Mouse (Mus musculus) midbrain, embryonic 11.5 days (tissue): ENCODE results near the gene Foxp1. TPM values are rescaled to one million over a fixed set of nuclear protein-coding genes. Genes with fewer than 3 reads are reported as not detected.

Experiments used
- ATAC-seq: fragments of 200-750 bp; cut with Nextera tagmentation; 2 replicates; pipeline ENCODE4 v1.8.0; 2017; ENCODE audit warnings: moderate TSS enrichment, moderate library complexity; ENCODE audit not compliant: low FRiP score
- DNase-seq: peaks from one replicate; pipeline ENCODE4 v3.0.0; 2015; ENCODE audit warnings: low spot score; ENCODE audit errors: missing footprints
- H3K27ac ChIP-seq: fragments of 300-500 bp; sonication (generic); 2 replicates; pipeline ENCODE4 v1.5.1; 2014; ENCODE audit warnings: low read depth, low read length
- H3K27me3 ChIP-seq: fragments of 300-500 bp; sonication (generic); 2 replicates; pipeline ENCODE4 v1.6.1; 2014; ENCODE audit warnings: mild to moderate bottlenecking, low read length, moderate library complexity, mixed read lengths; ENCODE audit not compliant: control insufficient read depth, insufficient read depth
- H3K36me3 ChIP-seq: fragments of 300-500 bp; sonication (generic); 2 replicates; pipeline ENCODE4 v1.6.1; 2014; ENCODE audit warnings: mild to moderate bottlenecking, low read length, moderate library complexity, mixed read lengths; ENCODE audit not compliant: control insufficient read depth, insufficient read depth
- H3K4me1 ChIP-seq: fragments of 300-500 bp; sonication (generic); 2 replicates; pipeline ENCODE4 v1.6.1; 2014; ENCODE audit warnings: low read length; ENCODE audit not compliant: control insufficient read depth, insufficient read depth
- H3K4me2 ChIP-seq: fragments of 300-500 bp; sonication (generic); 2 replicates; pipeline ENCODE4 v1.6.1; 2014; ENCODE audit warnings: mild to moderate bottlenecking, moderate library complexity
- H3K4me3 ChIP-seq: fragments of 300-500 bp; sonication (generic); 2 replicates; pipeline ENCODE4 v1.5.1; 2014; ENCODE audit warnings: low read depth, low read length
- H3K9ac ChIP-seq: fragments of 300-500 bp; sonication (generic); 2 replicates; pipeline ENCODE4 v1.6.1; 2014; ENCODE audit warnings: low read length
- H3K9me3 ChIP-seq: fragments of 300-500 bp; sonication (generic); 2 replicates; pipeline ENCODE4 v1.6.1; 2016; ENCODE audit warnings: low read length; ENCODE audit not compliant: control insufficient read depth
- WGBS: fragments of 180-500 bp; shearing (Covaris S2); extraction: QIAGEN DNeasy Blood & Tissue Kit; methylation state at CpG from one replicate; pipeline ENCODE4 v1.1.7; 2014; 5-methylcytosine and 5-hydroxymethylcytosine counted together
- polyA plus RNA-seq: library from polyadenylated mRNA; unstranded; fragments of >200 nt; fragmentation: Nextera tagmentation; extraction: Ambion mirVana; gene quantifications from 2 replicates; pipeline ENCODE4 v1.2.1, GENCODE M21; 2014

Foxp1 gene
- polyA plus RNA-seq, 1 experiment from 2014 or later, result 86.2 TPM

DNA sequence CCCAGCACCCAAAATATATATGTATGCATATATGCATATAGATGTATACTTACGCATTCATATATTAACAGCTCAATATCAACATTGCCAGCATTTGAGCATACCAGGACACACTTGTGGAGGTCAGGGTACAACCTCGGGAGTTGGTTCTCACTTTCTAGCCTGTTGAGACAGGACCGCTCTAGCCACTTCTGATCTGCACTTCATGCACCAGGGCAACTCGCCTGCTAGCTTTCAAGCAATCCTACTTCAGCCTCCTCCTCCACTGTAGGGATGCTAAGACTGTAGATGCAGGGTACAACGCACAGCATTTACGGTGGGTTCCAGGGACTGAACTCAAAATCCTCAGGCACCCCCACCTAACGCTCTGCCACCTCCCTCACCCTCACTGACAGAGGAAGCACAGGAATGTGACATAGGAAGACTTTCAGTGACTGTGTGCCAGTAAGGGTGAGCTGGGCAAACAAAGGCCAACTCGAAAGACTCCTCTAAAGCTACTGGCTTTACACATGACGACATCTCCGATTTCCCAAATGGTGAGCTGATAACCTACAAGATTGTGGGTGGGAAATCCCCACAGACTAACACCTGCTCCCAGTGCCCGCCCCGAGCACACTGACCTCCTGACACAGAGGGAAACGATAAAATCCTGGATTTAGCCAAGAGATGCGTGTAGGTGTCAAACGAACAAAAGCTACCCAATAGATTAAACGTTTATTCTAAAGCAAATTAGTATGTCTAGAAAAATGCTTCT is 93.0 kb downstream of the Foxp1 start:
- WGBS, result 80% methylated on average over 16 of the region's 16 CpGs
- H3K27ac ChIP-seq, result no peak overlapping the region
- no peak overlapping the region for H3K4me2 ChIP-seq
- H3K27me3 ChIP-seq, result no peaks in the 10 kb centered on the region
- H3K4me3 ChIP-seq, result no peak overlapping the region
- DNase-seq (no peak), ATAC-seq (no peak)
- H3K36me3 ChIP-seq, result no peaks in the 10 kb centered on the region
- no peak overlapping the region for H3K9ac ChIP-seq
- H3K9me3 ChIP-seq, result no peaks in the 10 kb centered on the region
- H3K4me1 ChIP-seq, result no peaks in the 10 kb centered on the region

DNA sequence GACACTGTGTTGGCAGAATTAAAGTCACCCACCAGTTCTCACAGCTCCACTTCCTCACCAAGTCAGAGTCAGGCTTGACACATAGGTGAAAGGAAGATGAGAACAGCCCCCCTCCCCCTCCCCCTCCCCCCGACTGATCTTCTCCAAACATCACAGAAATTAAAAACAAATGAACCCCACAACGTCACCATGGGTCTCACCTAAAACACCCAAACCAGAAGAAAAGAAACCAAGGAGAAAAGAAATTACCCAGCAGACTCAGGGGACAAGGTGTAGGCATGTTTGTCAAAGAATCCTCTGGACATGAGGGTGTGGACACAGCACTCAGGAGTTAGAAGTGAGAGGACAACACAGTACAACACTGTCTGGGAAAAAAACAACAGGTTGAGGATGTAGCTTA is 93.6 kb downstream of the Foxp1 start:
- ATAC-seq (no peak), DNase-seq (no peak)
- Histone ChIP-seq H3K9me3 (no peaks in the 10 kb centered on the region), H3K4me3 (no peak overlapping the region), H3K27me3 (no peaks in the 10 kb centered on the region), H3K36me3 (no peaks in the 10 kb centered on the region), H3K9ac (no peak overlapping the region), H3K4me1 (no peaks in the 10 kb centered on the region), H3K4me2 (no peak overlapping the region), H3K27ac (no peak overlapping the region)
- 81% methylated on average over 2 of the region's 2 CpGs for WGBS

DNA sequence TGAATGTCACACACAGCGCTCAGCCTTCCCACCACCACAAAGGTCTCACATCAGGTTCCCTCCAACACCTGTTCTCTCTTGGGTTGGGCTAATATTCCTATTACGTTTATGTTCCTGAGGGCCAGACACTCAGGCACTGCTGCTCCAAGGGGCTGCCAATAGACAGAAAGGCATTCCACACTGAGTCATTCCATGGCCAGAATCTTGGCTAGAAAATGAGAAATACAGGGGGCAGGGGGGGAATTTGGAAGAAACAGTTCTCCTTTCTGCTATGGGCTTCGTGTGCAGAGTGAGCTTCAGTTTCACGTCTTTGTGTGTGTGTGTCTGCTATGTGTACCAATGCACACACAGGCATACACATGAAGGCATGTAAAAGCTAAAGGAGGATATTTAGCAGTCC is 95.2 kb downstream of the Foxp1 start:
- Histone ChIP-seq H3K27me3 (no peaks in the 10 kb centered on the region), H3K9me3 (no peaks in the 10 kb centered on the region), H3K36me3 (no peaks in the 10 kb centered on the region), H3K4me2 (no peak overlapping the region), H3K4me3 (no peak overlapping the region), H3K27ac (no peak overlapping the region), H3K4me1 (no peaks in the 10 kb centered on the region), H3K9ac (no peak overlapping the region)
- ATAC-seq (no peak), DNase-seq (no peak)
- 82% methylated on average over 4 of the region's 4 CpGs for WGBS

DNA sequence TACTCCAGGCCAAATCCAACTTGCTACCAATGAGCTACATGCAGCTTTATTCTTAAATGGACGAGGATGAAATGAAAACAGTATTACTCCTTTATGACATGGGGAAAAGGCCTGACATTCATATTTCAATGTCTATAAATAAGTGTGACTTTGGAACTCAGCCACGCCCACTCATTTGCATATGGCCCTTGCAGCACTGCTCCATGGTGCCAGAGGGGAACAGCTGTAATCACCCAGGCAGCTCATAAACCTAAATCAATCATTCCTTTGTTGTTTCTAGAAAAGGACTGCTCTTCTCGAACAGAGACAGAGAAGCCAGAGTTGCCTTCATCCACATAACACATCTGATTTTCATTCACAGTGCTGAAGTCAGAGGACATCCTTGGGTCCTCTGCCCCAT is 97.5 kb downstream of the Foxp1 start:
- H3K4me2 ChIP-seq, result no peak overlapping the region
- no peak for DNase-seq
- WGBS, result 68% methylated on average over 3 of the region's 3 CpGs

DNA sequence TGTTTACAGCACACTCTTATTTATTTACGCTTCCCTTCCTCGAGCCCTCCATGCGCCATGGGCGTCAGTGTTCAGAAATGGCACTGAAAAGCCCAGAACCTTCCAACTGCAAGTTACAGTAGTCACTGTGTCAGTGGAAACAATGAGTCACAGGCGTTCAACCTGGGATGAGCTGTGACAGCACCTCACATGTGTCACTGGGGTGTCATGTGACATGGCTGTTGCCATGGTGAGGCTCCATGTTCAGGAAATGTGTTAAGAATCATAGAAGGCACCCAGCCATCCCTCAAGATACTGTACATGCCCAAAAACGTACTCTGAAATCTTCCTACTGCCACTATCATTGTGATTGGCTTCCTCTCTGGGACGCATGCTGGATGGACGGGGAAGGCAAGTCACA is 101.9 kb downstream of the Foxp1 start:
- DNase-seq, result no peak
- H3K4me3 ChIP-seq, result no peak overlapping the region
- H3K4me1 ChIP-seq, result no peaks in the 10 kb centered on the region
- H3K27me3 ChIP-seq, result no peaks in the 10 kb centered on the region
- H3K27ac ChIP-seq, result no peak overlapping the region
- ATAC-seq, result no peak
- no peak overlapping the region for H3K9ac ChIP-seq
- 92% methylated on average over 8 of the region's 8 CpGs for WGBS
- no peak overlapping the region for H3K4me2 ChIP-seq
- no peaks in the 10 kb centered on the region; the same call in 1 of the 2 replicates for H3K36me3 ChIP-seq
- H3K9me3 ChIP-seq, result no peaks in the 10 kb centered on the region

More for the DNA sequence above, 97.5 kb downstream of the Foxp1 start:
- Histone ChIP-seq H3K27ac (no peak overlapping the region), H3K4me3 (no peak overlapping the region), H3K4me1 (no peaks in the 10 kb centered on the region), H3K27me3 (no peaks in the 10 kb centered on the region), H3K9me3 (no peaks in the 10 kb centered on the region), H3K36me3 (no peaks in the 10 kb centered on the region), H3K9ac (no peak overlapping the region)
- no peak for ATAC-seq

DNA sequence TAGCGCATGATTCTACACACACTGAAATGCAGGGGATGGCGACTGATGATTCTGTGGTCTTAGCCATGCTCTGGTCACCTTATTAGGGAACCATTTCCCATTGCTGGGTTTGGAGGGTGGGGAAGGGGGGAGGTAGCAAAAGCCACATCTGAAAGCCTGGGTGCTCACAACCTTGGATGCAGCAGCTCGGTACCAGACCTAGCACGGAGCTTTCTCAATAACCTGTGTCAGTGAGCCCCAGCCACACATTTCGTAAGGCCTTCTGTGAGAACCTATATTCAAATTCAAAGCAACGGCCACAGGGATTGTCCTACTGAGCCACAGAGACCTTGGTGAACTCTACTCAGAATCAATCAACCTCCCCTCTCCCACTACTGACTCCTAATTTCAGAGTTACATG is 109.9 kb downstream of the Foxp1 start:
- Histone ChIP-seq H3K9me3 (no peaks in the 10 kb centered on the region), H3K9ac (no peak overlapping the region), H3K4me1 (0 out of 2 replicates have a peak, but pooled peaks cover 3% of the 10 kb centered on the region), H3K4me2 (no peak overlapping the region), H3K27me3 (no peaks in the 10 kb centered on the region), H3K36me3 (no peaks in the 10 kb centered on the region), H3K4me3 (no peak overlapping the region), H3K27ac (no peak overlapping the region)
- ATAC-seq (no peak), DNase-seq (no peak)
- WGBS, result 86% methylated on average over 6 of the region's 6 CpGs

DNA sequence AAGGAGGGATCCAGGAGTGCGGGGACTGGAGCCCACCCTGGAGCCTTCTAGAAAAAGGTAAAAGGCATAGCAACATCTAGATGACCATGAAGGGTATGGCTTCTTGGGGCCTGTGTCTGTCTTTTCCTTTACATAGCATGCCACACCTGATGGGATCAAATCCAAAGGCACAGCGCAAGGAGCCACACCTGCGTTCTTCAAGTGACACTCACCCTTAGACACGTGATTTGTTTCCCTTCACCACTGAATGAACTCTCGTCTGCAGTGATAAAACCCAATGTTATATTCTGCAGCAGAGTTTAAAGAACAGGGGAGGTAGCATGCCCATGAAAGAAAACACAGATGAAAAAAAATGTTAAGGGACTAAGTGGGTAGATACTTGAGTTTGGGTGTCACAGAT is 112.9 kb downstream of the Foxp1 start:
- WGBS, result 89% methylated on average over 5 of the region's 5 CpGs
- H3K4me1 ChIP-seq, result 0 out of 2 replicates have a peak, but pooled peaks cover 3% of the 10 kb centered on the region
- H3K4me3 ChIP-seq, result no peak overlapping the region
- no peaks in the 10 kb centered on the region for H3K36me3 ChIP-seq
- H3K27me3 ChIP-seq, result no peaks in the 10 kb centered on the region
- DNase-seq (no peak), ATAC-seq (no peak)
- H3K9me3 ChIP-seq, result no peaks in the 10 kb centered on the region
- H3K27ac ChIP-seq, result no peak overlapping the region
- H3K4me2 ChIP-seq, result no peak overlapping the region
- H3K9ac ChIP-seq, result no peak overlapping the region

DNA sequence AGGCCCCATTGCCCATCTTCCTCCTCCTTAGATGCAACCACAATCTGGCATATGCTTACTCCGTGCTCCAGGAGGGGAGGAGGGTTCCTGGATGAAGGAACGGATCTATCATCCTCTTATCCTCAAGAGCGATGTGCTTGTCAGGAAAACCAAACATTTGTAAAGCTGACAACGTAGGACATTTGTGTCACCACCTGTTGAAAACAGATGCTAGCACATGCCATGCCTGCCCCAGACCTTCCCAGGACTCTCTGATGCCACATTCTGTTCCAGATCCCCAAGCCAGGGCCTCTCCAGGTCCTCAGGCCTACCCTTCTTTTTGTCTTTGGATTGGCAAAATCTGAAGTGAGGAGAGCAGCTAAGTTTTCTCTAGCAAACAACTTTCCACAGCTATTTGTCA is 113.6 kb downstream of the Foxp1 start:
- H3K4me3 ChIP-seq, result no peak overlapping the region
- no peak for DNase-seq
- no peaks in the 10 kb centered on the region for H3K27me3 ChIP-seq
- H3K4me2 ChIP-seq, result no peak overlapping the region
- H3K27ac ChIP-seq, result no peak overlapping the region
- no peak overlapping the region for H3K9ac ChIP-seq
- WGBS, result 81% methylated on average over 4 of the region's 4 CpGs
- no peaks in the 10 kb centered on the region for H3K36me3 ChIP-seq
- ATAC-seq, result no peak
- H3K4me1 ChIP-seq, result 0 out of 2 replicates have a peak, but pooled peaks cover 3% of the 10 kb centered on the region
- no peaks in the 10 kb centered on the region for H3K9me3 ChIP-seq

DNA sequence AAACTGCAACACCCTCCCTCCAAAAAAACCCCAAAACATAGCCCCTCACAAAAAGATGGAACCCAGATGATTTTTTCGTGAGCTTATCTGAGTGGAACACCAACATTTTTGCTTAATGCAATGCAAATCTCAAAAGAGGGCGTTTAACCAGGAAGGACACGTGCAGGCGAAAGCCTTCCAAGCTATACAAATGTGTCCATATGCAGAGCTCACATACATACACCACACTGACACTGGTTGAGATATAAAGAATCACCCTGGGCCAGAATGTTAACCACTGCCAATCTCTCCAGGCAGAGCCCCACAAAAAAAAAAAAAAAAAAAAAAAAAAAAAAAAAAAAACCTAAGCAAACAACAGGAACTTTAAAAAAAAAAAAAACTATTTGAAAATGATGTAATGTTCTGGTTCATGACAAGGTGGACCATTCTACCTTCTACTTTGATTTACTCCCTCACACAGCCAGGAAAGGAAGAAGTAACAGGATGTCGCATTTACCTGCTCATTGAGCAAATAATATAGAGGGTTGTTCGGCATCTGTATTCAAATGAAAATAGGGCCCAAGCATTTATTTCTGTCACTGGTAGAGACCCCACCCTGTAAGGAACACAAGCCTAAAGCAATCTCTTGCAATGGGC is 118.6 kb downstream of the Foxp1 start:
- H3K27ac ChIP-seq, result no peak overlapping the region
- WGBS, result 82% methylated on average over 6 of the region's 6 CpGs
- no peak overlapping the region for H3K9ac ChIP-seq
- no peak for ATAC-seq
- H3K4me2 ChIP-seq, result no peak overlapping the region
- H3K27me3 ChIP-seq, result no peaks in the 10 kb centered on the region
- no peaks in the 10 kb centered on the region for H3K9me3 ChIP-seq
- DNase-seq, result no peak
- no peak overlapping the region for H3K4me3 ChIP-seq
- no peaks in the 10 kb centered on the region for H3K36me3 ChIP-seq
- H3K4me1 ChIP-seq, result no peaks in the 10 kb centered on the region
